8 mouse cellular contexts compared by ENCODE assay signal in genomic region chr13:23542999-23543607, GRCm38 (mm10). TPM values are rescaled to one million over a fixed set of nuclear protein-coding genes. Genes with fewer than 3 reads are reported as not detected.
DNase-seq lines count a peak whose midpoint lies in the region; ATAC-seq lines count a peak whose summit lies in the region.
"Not testable (repeated sequence)": the region's sequence is repeated elsewhere in the genome, so short reads cannot be mapped to it uniquely, and the experiment has no call there.

Hist1h2bh (minus strand) TSS chr13:23543392.

- H3K36me3 ChIP-seq in embryonic facial prominence, embryonic 12.5 days; limb, embryonic 11.5 days (ENCODE audit: control insufficient read depth, insufficient read depth, low read length); midbrain, embryonic 11.5 days (ENCODE audit: control insufficient read depth, insufficient read depth, low read length): not testable (repeated sequence)

- not testable (repeated sequence) for H3K27me3 ChIP-seq in embryonic facial prominence, embryonic 12.5 days; limb, embryonic 11.5 days (ENCODE audit: control insufficient read depth, insufficient read depth, low read length); midbrain, embryonic 11.5 days (ENCODE audit: control insufficient read depth, insufficient read depth, low read length)

- H3K4me1 ChIP-seq in embryonic facial prominence, embryonic 12.5 days; limb, embryonic 11.5 days (ENCODE audit: control insufficient read depth, insufficient read depth, low read length); midbrain, embryonic 11.5 days (ENCODE audit: control insufficient read depth, insufficient read depth, low read length): not testable (repeated sequence)

- DNase-seq in 3T3-L1 (ENCODE audit: low read depth, low spot score), result peak; percentile 98
- peak; percentile 22 for DNase-seq in adrenal gland, postnatal 25 days
- DNase-seq in heart, adult 18-20 months, result peak; percentile 81 to 91
- DNase-seq in kidney, adult 11 months, result peak; percentile 77
- DNase-seq in limb, embryonic 11.5 days (ENCODE audit: low spot score), result peak; percentile 78
- DNase-seq in midbrain, embryonic 11.5 days (ENCODE audit: low spot score, missing footprints), result peak; percentile 97
- DNase-seq in spleen, adult 12 weeks (ENCODE audit: low spot score), result peak; percentile 77

- peak within 1 kb of the TSS; percentile 47 for H3K4me3 ChIP-seq in embryonic facial prominence, embryonic 12.5 days
- peak within 1 kb of the TSS; percentile 41 for H3K4me3 ChIP-seq in limb, embryonic 11.5 days (ENCODE audit: low read depth, low read length)
- H3K4me3 ChIP-seq in midbrain, embryonic 11.5 days (ENCODE audit: low read depth, low read length), result peak within 1 kb of the TSS; percentile 43

- H3K27ac ChIP-seq in embryonic facial prominence, embryonic 12.5 days, result peak within 1 kb of the TSS; percentile 96
- peak within 1 kb of the TSS; percentile 95 for H3K27ac ChIP-seq in limb, embryonic 11.5 days (replicated peaks; ENCODE audit: low read depth, low read length)
- H3K27ac ChIP-seq in midbrain, embryonic 11.5 days (ENCODE audit: low read depth, low read length), result peak within 1 kb of the TSS; percentile 90

- H3K9me3 ChIP-seq in embryonic facial prominence, embryonic 12.5 days; limb, embryonic 11.5 days (ENCODE audit: control insufficient read depth, low read length); midbrain, embryonic 11.5 days (ENCODE audit: control insufficient read depth, low read length): not testable (repeated sequence)

- H3K4me2 ChIP-seq in embryonic facial prominence, embryonic 12.5 days (replicated peaks), result peak within 1 kb of the TSS; percentile 68
- H3K4me2 ChIP-seq in limb, embryonic 11.5 days (ENCODE audit: low read depth, severe bottlenecking), result peak within 1 kb of the TSS; percentile 77
- peak within 1 kb of the TSS; percentile 62 for H3K4me2 ChIP-seq in midbrain, embryonic 11.5 days

- H3K9ac ChIP-seq in embryonic facial prominence, embryonic 12.5 days, result peak within 1 kb of the TSS; percentile 63
- H3K9ac ChIP-seq in limb, embryonic 11.5 days (ENCODE audit: low read length), result peak within 1 kb of the TSS; percentile 69
- H3K9ac ChIP-seq in midbrain, embryonic 11.5 days (ENCODE audit: low read length), result peak within 1 kb of the TSS; percentile 74

- ATAC-seq in embryonic facial prominence, embryonic 12.5 days (ENCODE audit: insufficient number of reproducible peaks, insufficient read depth, low FRiP score, low TSS enrichment), result peak; percentile 94
- peak; percentile 95 for ATAC-seq in limb, embryonic 11.5 days (ENCODE audit: insufficient number of reproducible peaks, low FRiP score, low TSS enrichment, low read depth)
- peak; percentile 93 for ATAC-seq in midbrain, embryonic 11.5 days (ENCODE audit: low FRiP score)

- under 1% methylated on average over 37 of the region's 42 CpGs for WGBS in embryonic facial prominence, embryonic 12.5 days
- WGBS in limb, embryonic 11.5 days, result 0% methylated on average over 36 of the region's 42 CpGs
- under 1% methylated on average over 26 of the region's 42 CpGs for WGBS in midbrain, embryonic 11.5 days

RNA-seq across cellular contexts. Expression of gene Hist1h2bh, which starts in this region (rescaled TPM):
- total RNA-seq in adrenal gland, postnatal 25 days (2021), result 6.6 and 6.8 TPM in 2 replicates
- polyA plus RNA-seq in embryonic facial prominence, embryonic 12.5 days (2016; fragmentation: Nextera tagmentation; extraction: Ambion mirVana), result 1.3 and 1.5 TPM in 2 replicates
- 1 to 10 TPM; 1.1 to 1.5 TPM for total RNA-seq in heart, adult 18-20 months (2021)
- polyA plus RNA-seq in limb, embryonic 11.5 days (2014; fragmentation: Nextera tagmentation; extraction: Ambion mirVana), result 0.79 and 1.0 TPM in 2 replicates
- 0.44 and 0.87 TPM in 2 replicates for polyA plus RNA-seq in midbrain, embryonic 11.5 days (2014; fragmentation: Nextera tagmentation; extraction: Ambion mirVana)

Comparison
In these comparisons a context has a peak if more than half of its experiments do, and no peak if none do; other contexts are left out.
1. Peak in every context shown above with its lines: DNase-seq, ATAC-seq, H3K4me3 ChIP-seq and H3K27ac ChIP-seq.
2. Peak in DNase-seq, ATAC-seq, H3K4me3 ChIP-seq, H3K27ac ChIP-seq, H3K9ac ChIP-seq and H3K4me2 ChIP-seq in midbrain, embryonic 11.5 days; RNA of the gene not detected or under 1 TPM.
3. DNase-seq: peak in every context shown above with its lines; median percentile 98 in 3T3-L1; 97 in midbrain, embryonic 11.5 days; 86 in heart, adult 18-20 months; 78 in limb, embryonic 11.5 days; 77 in kidney, adult 11 months; 77 in spleen, adult 12 weeks; 22 in adrenal gland, postnatal 25 days.